Mouse (Mus musculus) heart, postnatal 0 days (tissue): ENCODE data around the gene Grpel1. TPM values are rescaled to one million over a fixed set of nuclear protein-coding genes. Genes with fewer than 3 reads are reported as not detected.

Source experiments
- ATAC-seq: fragments of 200-750 bp; cut with Nextera tagmentation; 2 replicates; pipeline ENCODE4 v1.8.0; 2017; ENCODE audit warnings: low read depth, moderate number of reproducible peaks, moderate library complexity; ENCODE audit not compliant: insufficient read depth
- DNase-seq: peaks from one replicate; pipeline ENCODE4 v3.0.0-alpha.2; 2016; ENCODE audit warnings: low spot score
- H3K27ac ChIP-seq: fragments of 300-500 bp; sonication (generic); 2 replicates; pipeline ENCODE4 v1.5.1; 2014; ENCODE audit warnings: low read depth, mild to moderate bottlenecking
- H3K27me3 ChIP-seq: fragments of 300-500 bp; sonication (generic); 2 replicates; pipeline ENCODE4 v1.6.1; 2014; ENCODE audit warnings: low read length, mixed read lengths; ENCODE audit not compliant: control insufficient read depth, insufficient read depth
- H3K36me3 ChIP-seq: fragments of 300-500 bp; sonication (generic); replicated peaks from 2 replicates; pipeline ENCODE4 v1.6.1; 2014; ENCODE audit warnings: low read length, mixed read lengths; ENCODE audit not compliant: control insufficient read depth, insufficient read depth
- H3K4me1 ChIP-seq: fragments of 300-500 bp; sonication (generic); 2 replicates; pipeline ENCODE4 v1.6.1; 2014; ENCODE audit warnings: antibody characterized with exemption; ENCODE audit not compliant: control insufficient read depth, insufficient read depth
- H3K4me2 ChIP-seq: fragments of 300-500 bp; sonication (generic); 2 replicates; pipeline ENCODE4 v1.6.1; 2014; ENCODE audit warnings: low read depth, mild to moderate bottlenecking, low read length, moderate library complexity
- H3K4me3 ChIP-seq: fragments of 300-500 bp; sonication (generic); 2 replicates; pipeline ENCODE4 v1.5.1; 2014; ENCODE audit warnings: low read depth, low read length
- H3K9ac ChIP-seq: fragments of 300-500 bp; sonication (generic); replicated peaks from 2 replicates; pipeline ENCODE4 v1.6.1; 2014; ENCODE audit warnings: low read depth, low read length, mixed read lengths
- H3K9me3 ChIP-seq: fragments of 300-500 bp; sonication (generic); replicated peaks from 2 replicates; pipeline ENCODE4 v1.6.1; 2016; ENCODE audit warnings: low read length; ENCODE audit not compliant: control insufficient read depth
- CTCF ChIP-seq: IDR thresholded peaks from 2 replicates; pipeline ENCODE4 v1.5.1; 2016; ENCODE audit warnings: antibody characterized with exemption, control low read depth, low read depth
- EP300 ChIP-seq: IDR thresholded peaks from 2 replicates; pipeline ENCODE4 v1.6.1; 2016; ENCODE audit warnings: antibody characterized with exemption, low read depth
- WGBS: fragments of 180-500 bp; shearing (Covaris S2); extraction: QIAGEN DNeasy Blood & Tissue Kit; methylation state at CpG from one replicate; pipeline ENCODE4 v1.1.7; 2014; 5-methylcytosine and 5-hydroxymethylcytosine counted together
- polyA plus RNA-seq: library from polyadenylated mRNA; unstranded; fragments of >200 nt; fragmentation: Nextera tagmentation; extraction: Ambion mirVana; gene quantifications from 2 replicates; pipeline ENCODE4 v1.2.1, GENCODE M21; 2015
- total RNA-seq: library from RNA; depleted of rRNA; stranded (reverse); fragments of >200 nt; gene quantifications from 2 replicates; pipeline ENCODE4 v1.2.3, GENCODE M21; 2014; ENCODE audit warnings: low replicate concordance

Grpel1 gene
- total and polyA plus RNA-seq, 2 experiments from 2014 or later: 30.1 to 84.0 TPM

- DNase-seq: no peak
- 75% methylated on average over 4 of the region's 4 CpGs for WGBS
- no peak overlapping the region for H3K9ac ChIP-seq
- H3K4me1 ChIP-seq: no peaks in the 10 kb centered on the region
- H3K27me3 ChIP-seq: no peaks in the 10 kb centered on the region
- H3K9me3 ChIP-seq: no peaks in the 10 kb centered on the region
- peaks cover 54% of the 10 kb centered on the region for H3K36me3 ChIP-seq
- no peak for ATAC-seq
- H3K4me2 ChIP-seq: no peak overlapping the region
- no peak overlapping the region for H3K4me3 ChIP-seq
- TF ChIP-seq EP300: no peak
- TF ChIP-seq CTCF: no peak
- no peak overlapping the region for H3K27ac ChIP-seq
Observed at GRCm38 (mm10) chr5:36472876-36473655, 8.3 kb downstream of the Grpel1 start.

- DNase-seq (peak; percentile 51), ATAC-seq (peak; percentile 79; the same call in 1 of the 2 replicates)
- no peak overlapping the region for H3K4me3 ChIP-seq
- peaks cover 52% of the 10 kb centered on the region for H3K36me3 ChIP-seq
- no peak overlapping the region for H3K4me2 ChIP-seq
- H3K27me3 ChIP-seq: no peaks in the 10 kb centered on the region
- peaks cover 7% of the 10 kb centered on the region; the same call in 1 of the 2 replicates for H3K4me1 ChIP-seq
- no peaks in the 10 kb centered on the region for H3K9me3 ChIP-seq
- WGBS: 89% methylated on average over 5 of the region's 5 CpGs
- TF ChIP-seq EP300: no peak
- peak; percentile 78 for TF ChIP-seq CTCF
- H3K9ac ChIP-seq: no peak overlapping the region
- no peak overlapping the region for H3K27ac ChIP-seq
Observed at GRCm38 (mm10) chr5:36474283-36474682, 9.5 kb downstream of the Grpel1 start.

DNA sequence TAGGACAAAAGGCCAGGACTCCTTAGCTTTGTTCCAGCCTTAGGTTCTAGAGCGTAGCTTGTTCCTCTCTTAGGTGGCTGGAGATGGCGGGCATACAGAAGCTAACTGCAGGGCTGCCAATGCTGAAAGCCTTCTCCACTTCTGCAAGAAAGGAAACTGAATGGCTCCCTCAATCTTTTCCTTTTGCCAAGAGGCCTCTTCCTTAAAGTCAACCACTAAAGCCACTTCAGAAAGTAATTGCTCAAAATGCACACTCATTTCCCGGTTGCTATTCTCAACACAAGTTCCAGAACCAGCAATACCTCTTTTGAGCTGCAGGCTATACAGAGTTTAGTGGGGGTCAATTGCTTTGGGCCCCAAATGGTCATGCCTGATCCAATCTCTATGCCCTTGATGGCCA, 12.7 kb downstream of the Grpel1 start:
- Histone ChIP-seq H3K4me3 (no peak overlapping the region), H3K9ac (no peak overlapping the region), H3K36me3 (peaks cover 21% of the 10 kb centered on the region), H3K4me1 (peaks cover 25% of the 10 kb centered on the region), H3K27me3 (no peaks in the 10 kb centered on the region), H3K4me2 (no peak overlapping the region), H3K27ac (no peak overlapping the region), H3K9me3 (no peaks in the 10 kb centered on the region)
- DNase-seq (no peak), ATAC-seq (no peak)
- no peak for TF ChIP-seq EP300
- TF ChIP-seq CTCF: no peak
- 84% methylated on average over 3 of the region's 3 CpGs for WGBS

DNA sequence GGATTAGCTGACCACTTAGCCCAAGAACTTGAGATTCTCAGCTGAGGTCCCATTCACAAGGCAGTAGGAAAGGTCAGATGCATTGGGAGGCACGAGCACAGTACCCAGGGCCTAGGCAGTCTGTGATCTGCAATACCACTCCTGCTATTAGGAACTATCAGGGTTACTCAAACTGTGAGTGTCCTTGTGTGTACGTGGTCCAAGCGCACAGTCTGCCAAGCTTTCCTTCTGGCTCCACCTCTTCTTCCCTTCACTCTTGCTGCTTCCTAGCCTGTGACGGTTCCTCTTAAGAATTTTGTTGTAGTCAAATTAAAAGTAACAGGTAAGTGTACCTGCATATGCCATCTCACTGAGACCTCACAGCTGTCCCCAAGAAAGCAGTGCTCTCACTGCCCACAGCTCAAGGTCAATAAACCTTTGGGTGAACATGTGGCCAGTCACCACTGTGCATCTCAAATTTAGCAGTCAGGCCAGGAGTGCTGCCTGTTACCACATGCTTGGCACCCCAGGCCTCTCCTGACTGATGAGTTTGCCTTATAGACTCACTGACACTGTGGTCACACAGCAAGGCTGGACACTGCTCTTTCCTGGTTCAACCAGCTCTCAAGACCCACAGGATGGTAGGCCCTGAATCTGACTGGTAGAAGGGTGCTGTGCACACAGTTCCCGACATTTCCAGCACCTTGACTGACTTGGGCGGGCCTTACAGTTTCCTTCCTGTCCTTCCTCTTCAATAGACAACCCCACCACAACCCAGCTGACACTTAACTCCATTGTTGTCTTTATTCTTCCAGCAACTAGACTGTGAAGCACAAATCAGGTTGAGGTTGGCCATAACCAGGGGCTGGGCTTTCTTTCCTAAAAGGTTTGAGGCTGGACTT, 14.0 kb downstream of the Grpel1 start:
- Histone ChIP-seq H3K9ac (no peak overlapping the region), H3K4me1 (peaks cover 33% of the 10 kb centered on the region), H3K4me2 (no peak overlapping the region), H3K27ac (peak overlapping the region; percentile 44), H3K36me3 (peaks cover 11% of the 10 kb centered on the region; the same call in 1 of the 2 replicates), H3K9me3 (no peaks in the 10 kb centered on the region), H3K27me3 (no peaks in the 10 kb centered on the region), H3K4me3 (no peak overlapping the region)
- DNase-seq: no peak
- no peak for TF ChIP-seq CTCF
- TF ChIP-seq EP300: no peak
- no peak for ATAC-seq
- 68% methylated on average over 6 of the region's 6 CpGs for WGBS

DNA sequence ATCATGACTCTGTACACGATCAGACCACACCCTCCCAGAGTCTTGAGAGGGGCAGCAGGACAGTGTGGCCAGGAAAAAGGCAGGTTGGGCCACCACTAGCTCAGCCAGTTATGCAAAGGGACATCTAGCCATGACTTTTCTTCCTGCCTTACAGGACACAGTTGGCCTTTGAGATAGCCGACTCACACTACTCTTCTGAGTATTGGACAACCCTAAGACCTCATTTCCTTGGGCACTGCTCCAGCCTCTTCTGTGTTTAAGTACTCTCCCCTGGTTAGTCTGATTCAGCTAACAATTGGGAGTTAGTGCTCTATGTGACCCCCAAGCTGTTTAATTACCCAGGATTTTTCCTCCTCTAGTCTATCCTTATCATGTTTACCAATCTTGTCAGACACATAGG, 14.9 kb downstream of the Grpel1 start:
- peak overlapping the region; percentile 44; the same call in 1 of the 2 replicates for H3K27ac ChIP-seq
- peaks cover 8% of the 10 kb centered on the region; the same call in 1 of the 2 replicates for H3K36me3 ChIP-seq
- WGBS: 46% methylated on average over 2 of the region's 2 CpGs

More for the DNA sequence above, 14.9 kb downstream of the Grpel1 start:
- DNase-seq: no peak
- Histone ChIP-seq H3K4me3 (no peak overlapping the region), H3K27me3 (no peaks in the 10 kb centered on the region), H3K4me2 (no peak overlapping the region), H3K9me3 (no peaks in the 10 kb centered on the region), H3K4me1 (peaks cover 36% of the 10 kb centered on the region), H3K9ac (no peak overlapping the region)
- TF ChIP-seq CTCF: no peak
- TF ChIP-seq EP300: no peak
- no peak for ATAC-seq
